Mouse (Mus musculus): ENCODE data around the gene Fbxo24. TPM values are rescaled to one million over a fixed set of nuclear protein-coding genes. Genes with fewer than 3 reads are reported as not detected.

The Fbxo24 gene
- total RNA-seq, 2 experiments from 2014 or later: 0.37 TPM; not detected in 1

- ATAC-seq (ENCODE audit: poor library complexity, severe bottlenecking): no peak
Observed at GRCm38 (mm10) chr5:137607860-137608653, 20.7 kb downstream of the Fbxo24 start.

- ATAC-seq (ENCODE audit: poor library complexity, severe bottlenecking): 0 out of 2 replicates have a peak, but pooled peaks have one; percentile 4
Observed at GRCm38 (mm10) chr5:137601365-137601729, 27.5 kb downstream of the Fbxo24 start.

DNA sequence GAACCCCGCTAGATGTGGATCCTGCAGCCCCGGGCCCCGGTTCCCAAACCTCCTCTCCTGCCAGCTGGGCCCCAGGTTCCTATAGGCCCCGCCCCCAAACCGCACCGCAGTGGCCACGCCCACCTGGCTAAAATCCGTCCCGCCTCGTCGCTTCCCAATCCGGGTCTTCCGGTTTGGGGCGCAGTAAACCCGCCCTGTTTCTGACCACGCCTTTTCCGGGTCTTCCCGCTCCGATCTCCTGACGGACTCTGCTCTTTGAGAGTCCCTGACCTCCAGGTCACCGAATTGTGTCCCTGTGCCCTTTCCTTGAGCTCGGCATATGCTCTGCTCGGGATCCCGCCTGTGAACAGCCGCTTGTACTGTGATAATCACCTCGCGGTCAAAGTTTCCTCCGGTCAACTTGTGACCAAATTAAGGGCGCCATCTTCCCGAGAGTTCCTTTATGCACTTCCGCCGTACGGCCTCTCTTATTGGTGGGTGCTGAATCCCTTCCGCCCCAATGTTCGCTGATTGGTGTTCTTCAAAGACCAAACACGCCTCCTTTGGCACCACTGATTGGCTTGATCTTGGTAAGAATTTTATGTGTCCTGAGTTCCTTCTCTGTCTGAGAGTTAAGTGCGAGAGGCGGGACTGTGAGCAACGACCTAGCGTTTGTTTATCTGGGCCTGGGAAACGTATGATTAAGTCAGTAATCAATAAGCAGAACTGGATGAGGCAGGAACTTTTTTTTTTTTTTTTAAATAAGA is 28.0 kb downstream of the Fbxo24 start, which contains the start of gene Mospd3:
Mospd3 (minus strand) TSS at position 440 of the 746 bp plus-strand sequence.
- peak; percentile 88 for ATAC-seq (ENCODE audit: poor library complexity, severe bottlenecking)

- peak; percentile 15 for ATAC-seq (ENCODE audit: poor library complexity, severe bottlenecking)
Observed at GRCm38 (mm10) chr5:137600281-137600618, 28.6 kb downstream of the Fbxo24 start.

DNA sequence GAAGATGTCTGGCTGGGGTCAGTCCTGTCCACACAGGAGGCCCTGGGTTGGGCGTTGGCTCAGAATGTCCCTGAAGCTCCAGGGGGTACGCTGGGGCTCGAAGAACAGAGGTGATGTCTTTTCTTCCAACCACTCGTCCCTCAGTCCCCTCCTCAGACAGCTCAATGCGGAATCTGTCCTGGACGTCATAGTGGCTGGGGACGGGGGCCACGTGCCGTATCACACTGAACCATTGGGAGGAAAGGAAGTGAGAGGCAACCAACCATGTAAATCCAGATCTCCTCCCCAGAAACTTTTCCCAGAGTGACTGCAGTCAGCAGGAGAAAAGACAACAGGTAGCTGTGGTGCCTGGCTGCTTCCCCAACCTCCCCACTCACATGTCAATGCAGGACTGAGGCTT is 29.2 kb downstream of the Fbxo24 start:
- no peak for ATAC-seq (ENCODE audit: poor library complexity, severe bottlenecking)

- no peak for ATAC-seq (ENCODE audit: poor library complexity, severe bottlenecking)
Observed at GRCm38 (mm10) chr5:137598100-137598826, 30.5 kb downstream of the Fbxo24 start.

DNA sequence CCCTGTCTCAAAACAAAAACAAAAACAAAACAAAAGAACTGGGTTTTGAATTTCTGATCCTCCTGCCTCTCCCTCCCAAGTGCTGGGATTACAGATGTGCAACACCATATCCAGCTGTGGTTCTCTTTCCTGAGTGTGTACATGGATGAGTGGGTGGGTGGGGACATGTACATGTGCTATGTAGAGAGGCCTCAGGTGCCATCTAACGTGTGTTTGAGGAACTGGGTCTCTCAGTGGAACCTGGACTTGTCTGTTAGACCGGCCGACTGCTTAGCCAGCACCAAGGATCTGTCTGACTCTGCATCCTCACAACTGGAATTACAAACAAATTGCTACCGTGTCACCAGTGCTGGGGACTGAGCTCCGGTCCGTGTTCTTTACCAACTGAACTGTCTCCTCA is 31.2 kb downstream of the Fbxo24 start:
- ATAC-seq (ENCODE audit: poor library complexity, severe bottlenecking): no peak

- ATAC-seq (ENCODE audit: poor library complexity, severe bottlenecking): peak; percentile 17; the same call in 1 of the 2 replicates
Observed at GRCm38 (mm10) chr5:137596601-137597261, 32.1 kb downstream of the Fbxo24 start.

DNA sequence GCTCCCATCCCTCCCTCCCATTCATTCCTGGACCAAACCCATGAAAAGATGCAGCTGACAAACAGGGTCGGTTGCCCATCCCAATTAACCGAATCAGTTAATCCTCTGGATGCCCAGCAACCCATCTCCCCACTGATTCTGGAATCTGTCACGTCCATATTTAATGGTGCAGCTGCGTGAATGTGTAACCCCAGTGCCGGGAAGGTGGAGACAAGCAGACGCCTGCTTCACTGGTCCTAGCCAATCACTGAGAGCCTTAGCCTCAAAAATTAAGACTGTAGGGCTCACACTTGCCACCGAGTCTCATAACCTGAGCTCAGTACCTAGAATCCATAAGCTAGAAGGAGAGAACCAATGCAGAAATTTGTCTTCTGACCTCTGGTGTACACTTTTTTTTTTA is 32.9 kb downstream of the Fbxo24 start:
- ATAC-seq (ENCODE audit: poor library complexity, severe bottlenecking): no peak

DNA sequence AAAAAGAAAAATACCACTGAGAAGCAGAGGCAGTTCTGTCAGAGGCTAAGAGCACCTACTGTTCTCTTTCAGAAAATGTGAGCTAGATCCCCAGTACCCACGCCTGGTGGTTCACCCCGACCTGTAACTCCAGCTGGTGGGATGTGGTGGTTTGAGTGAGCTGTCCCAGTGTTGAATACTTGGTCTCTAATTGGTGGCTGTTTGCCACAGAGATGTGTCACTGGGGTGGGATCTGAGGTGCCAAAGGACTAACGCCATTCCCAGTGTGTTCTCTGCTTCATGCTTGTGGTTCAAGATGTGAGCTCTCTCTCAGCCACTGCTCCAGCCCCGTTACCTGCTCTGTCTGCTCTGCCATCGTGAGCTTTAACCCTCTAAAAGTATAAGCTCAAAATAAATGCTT is 38.3 kb downstream of the Fbxo24 start:
- no peak for ATAC-seq (ENCODE audit: poor library complexity, severe bottlenecking)

DNA sequence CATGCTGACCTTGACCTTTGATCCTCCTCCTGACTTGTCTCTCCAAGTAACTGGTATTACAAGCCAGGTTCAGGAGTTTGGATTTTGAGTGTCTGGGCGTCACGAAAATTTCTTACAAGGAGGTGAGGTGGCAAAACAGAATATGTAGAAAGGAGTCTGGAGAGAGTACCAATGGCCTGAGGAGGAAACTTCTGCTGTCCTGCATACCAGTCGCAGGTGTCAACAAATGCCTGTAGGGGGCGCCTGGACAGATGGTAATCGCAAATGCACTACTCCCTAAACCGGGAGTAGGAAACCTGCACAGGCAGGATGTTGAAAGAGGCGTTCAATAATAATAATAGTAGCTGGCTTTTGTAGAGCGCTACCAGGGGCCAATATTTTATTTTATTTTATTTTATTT is 43.8 kb downstream of the Fbxo24 start:
- peak; percentile 86 for ATAC-seq (ENCODE audit: poor library complexity, severe bottlenecking)

- ATAC-seq (ENCODE audit: poor library complexity, severe bottlenecking): no peak
Observed at GRCm38 (mm10) chr5:137583670-137584169, 45.1 kb downstream of the Fbxo24 start.

DNA sequence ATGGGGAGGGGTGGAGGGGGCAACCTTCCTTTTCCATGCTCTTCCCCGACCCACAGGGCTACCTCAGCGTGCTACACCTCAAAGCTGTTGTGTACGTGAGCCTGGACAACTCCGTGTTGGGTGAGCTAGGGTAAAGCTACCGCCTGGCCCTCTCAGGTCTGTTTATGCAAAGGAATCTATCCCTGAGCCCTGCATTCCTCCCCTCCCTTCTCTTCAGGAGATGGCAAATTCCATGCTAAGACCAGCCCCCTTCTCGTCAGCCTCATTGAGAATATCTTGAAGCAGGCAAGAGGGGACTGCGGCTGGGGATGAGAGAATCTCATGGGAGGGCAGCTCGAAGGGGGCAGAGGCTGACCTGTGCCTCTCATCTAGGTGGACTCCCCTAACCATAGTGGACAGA is 46.1 kb downstream of the Fbxo24 start:
- ATAC-seq (ENCODE audit: poor library complexity, severe bottlenecking): no peak

DNA sequence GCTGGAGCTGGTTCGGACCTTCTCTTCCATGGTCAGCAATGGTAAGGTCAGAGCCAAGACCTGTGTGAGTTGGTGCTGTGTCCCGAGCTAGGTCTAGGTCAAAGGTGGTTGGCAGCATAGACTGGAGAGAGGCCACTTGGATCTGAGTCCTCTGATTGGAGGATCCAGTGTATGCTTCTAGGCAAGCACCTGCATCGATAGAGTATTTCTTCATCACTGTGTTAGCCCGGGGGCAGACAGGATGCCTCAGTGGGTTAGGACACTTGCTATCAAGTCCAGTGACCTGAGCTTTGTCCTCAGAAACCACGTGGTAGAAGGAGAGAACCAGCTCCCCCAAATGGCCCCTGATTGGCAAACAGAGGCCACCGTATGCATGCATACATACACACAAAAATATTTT is 48.6 kb downstream of the Fbxo24 start:
- no peak for ATAC-seq (ENCODE audit: poor library complexity, severe bottlenecking)

GRCm38 (mm10) chr5:137574470-137574901 is 54.3 kb downstream of the Fbxo24 start:
- ATAC-seq (ENCODE audit: poor library complexity, severe bottlenecking): no peak

GRCm38 (mm10) chr5:137570691-137571586 is 57.9 kb downstream of the Fbxo24 start:
- peak; percentile 43 for ATAC-seq (ENCODE audit: poor library complexity, severe bottlenecking)

GRCm38 (mm10) chr5:137570181-137570580 is 58.6 kb downstream of the Fbxo24 start:
- peak; percentile 3; the same call in 1 of the 2 replicates for ATAC-seq (ENCODE audit: poor library complexity, severe bottlenecking)

- ATAC-seq (ENCODE audit: poor library complexity, severe bottlenecking): peak; percentile 87
Observed at GRCm38 (mm10) chr5:137569665-137570064, 59.1 kb downstream of the Fbxo24 start, which contains the start of gene Tfr2. TSS of gene Tfr2 (plus strand) at chr5:137569840.

DNA sequence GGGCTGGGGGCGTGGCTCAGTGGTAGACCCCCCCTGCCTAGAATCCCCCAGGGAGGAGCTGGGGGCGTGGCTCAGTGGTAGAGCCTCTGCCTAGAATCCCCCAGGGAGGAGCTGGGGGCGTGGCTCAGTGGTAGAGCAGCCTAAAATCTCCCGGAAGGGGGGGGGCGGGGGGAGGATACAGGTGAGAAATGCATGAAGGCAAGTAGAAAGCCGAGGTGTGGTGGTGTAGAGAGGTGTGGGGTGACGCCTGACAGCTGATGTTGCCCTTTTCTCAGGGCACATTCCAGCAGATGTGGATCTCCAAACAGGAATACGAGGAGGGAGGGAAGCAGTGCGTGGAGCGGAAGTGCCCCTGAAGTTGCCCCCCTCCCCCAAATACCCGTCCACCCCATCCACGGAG is 59.8 kb downstream of the Fbxo24 start:
- ATAC-seq (ENCODE audit: poor library complexity, severe bottlenecking): no peak

Measured in megakaryocyte, adult 5-6 weeks (primary cell).